Mouse (Mus musculus): ENCODE measurements around the gene Alkbh5.
"Not testable (repeated sequence)": the region's sequence is repeated elsewhere in the genome, so short reads cannot be mapped to it uniquely, and the experiment has no call there.

Gene Alkbh5

GRCm38 (mm10) chr11:60541831-60542230, 5.7 kb downstream of the Alkbh5 start:
- no peak for DNase-seq (ENCODE audit: inconsistent ontology term)

DNA sequence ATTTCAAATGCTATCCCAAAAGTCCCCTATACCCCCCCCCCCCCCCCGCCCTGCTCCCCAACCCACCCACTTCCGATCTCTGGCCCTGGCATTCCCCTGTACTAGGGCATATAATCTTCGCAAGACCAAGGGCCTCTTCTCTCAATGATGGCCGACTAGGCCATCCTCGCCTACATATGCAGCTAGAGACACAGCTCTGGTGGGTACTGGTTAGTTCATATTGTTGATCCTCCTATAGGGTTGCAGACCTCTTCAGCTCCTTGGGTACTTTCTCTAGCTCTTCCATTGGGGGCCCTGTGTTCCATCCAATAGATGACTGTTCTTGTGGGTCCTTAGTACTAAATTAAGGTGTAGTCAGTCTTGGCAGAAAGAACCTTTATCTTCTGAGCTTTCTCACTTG, 7.0 kb downstream of the Alkbh5 start:
- not testable (repeated sequence) for DNase-seq (ENCODE audit: inconsistent ontology term)

DNA sequence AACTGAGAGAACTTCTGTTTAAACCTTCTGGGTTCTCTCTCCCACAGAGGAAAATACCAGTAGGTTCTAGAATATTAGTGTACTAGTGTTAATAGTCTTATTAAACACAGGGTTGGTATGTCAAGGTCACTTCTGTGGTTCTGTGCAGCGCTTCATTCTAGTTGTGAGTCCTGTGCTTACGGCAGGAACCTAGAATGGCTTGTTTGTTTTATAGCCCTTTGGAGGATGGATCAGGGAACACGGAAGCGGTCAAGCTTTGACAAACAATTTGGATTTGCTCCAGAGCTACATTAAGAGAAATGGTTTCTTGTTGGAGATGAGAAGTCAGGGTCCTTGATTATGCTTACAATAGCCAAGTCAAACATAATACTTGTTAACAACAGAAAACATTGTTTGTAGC, 9.3 kb downstream of the Alkbh5 start:
- DNase-seq (ENCODE audit: inconsistent ontology term), result no peak

DNA sequence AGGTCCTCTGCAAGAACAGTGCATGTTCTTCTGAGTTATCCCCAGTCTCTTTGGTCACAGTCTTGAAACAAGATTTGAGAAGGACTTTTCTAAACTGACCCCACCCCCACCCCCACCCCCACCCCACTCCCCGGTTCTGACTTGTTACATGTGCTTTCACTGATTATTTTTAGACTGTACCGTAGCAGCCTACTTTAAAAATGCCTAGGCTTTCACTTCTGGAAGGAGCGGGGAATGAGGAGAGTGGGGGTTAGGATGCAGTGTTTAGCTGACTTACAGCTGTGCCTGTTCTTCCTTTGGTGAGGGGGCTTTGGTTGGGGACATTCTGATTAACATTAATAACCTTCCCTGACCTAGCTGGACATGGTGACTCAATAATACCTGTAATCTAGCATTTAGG, 11.9 kb downstream of the Alkbh5 start:
- DNase-seq (ENCODE audit: inconsistent ontology term), result no peak

DNA sequence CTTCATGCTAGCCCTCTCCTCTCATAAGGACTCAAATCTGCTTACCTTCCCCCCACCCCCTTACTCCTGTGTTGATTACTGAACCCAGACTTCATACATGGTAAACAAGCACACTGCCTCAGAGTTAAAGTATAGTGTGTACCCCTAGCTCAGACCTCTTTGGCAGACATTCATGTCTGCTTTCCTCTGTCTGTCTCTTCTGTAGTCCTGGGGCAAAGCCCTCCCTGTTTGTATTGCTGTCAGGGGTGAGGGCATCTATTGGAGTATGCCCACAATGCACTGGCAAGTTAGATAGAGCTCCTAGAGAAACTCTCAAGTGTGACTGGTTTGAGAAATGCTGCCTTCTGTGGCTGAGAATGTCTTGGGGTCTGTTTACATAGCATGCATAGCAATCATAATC, 16.9 kb downstream of the Alkbh5 start:
- DNase-seq (ENCODE audit: inconsistent ontology term), result no peak

- DNase-seq (ENCODE audit: inconsistent ontology term), result no peak
Measured at GRCm38 (mm10) chr11:60557675-60558074, 21.5 kb downstream of the Alkbh5 start.

DNA sequence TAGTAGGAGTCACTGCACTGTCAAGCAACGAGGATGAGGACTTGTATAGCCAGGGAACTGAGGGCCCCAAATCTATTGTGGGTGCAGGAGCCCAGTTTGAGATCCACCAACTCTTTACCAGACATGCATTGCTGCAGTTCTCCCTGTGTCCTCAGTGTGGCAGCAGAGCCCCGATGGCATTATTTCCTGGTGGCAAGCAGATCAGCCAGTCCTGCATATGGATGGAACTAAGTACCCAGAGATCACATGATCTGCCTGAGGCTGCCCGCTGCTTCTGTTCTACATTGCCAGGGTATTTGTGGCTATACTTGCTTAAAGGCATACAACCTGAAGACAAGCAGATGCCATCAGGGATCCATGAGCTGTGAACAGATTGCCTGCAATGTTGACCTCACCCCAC, 23.2 kb downstream of the Alkbh5 start:
- no peak for DNase-seq (ENCODE audit: inconsistent ontology term)

DNA sequence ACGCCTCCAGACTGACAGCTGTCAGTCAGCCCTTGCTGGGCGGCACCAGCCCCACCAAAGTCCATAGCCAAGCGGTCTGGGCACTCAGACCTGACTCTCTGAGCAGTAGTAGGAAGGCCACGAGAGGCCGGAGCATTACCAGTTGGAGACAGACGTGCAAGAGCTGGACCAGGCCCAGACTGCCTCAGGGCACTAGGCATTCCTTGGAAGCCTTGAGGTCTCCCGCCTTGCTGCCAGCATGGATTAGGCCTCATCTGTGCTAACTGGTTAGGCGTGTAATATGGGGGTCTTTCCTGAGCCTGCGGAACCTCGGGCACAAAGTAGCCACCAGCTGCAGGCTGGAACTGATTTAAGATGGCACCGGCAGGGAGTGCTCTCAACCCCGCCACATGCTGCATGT, 37.8 kb downstream of the Alkbh5 start:
- not testable (repeated sequence) for DNase-seq (ENCODE audit: inconsistent ontology term)

All from Muller cell, postnatal 12 days (primary cell).